Mouse (Mus musculus) heart, embryonic 15.5 days (tissue): ENCODE results near the gene Srsf4. TPM values are rescaled to one million over a fixed set of nuclear protein-coding genes. Genes with fewer than 3 reads are reported as not detected.

Source experiments
- ATAC-seq: fragments of 200-750 bp; cut with Nextera tagmentation; replicated peaks from 2 replicates; pipeline ENCODE4 v1.8.0; 2017; ENCODE audit warnings: low read depth, moderate TSS enrichment; ENCODE audit not compliant: insufficient number of reproducible peaks, insufficient read depth, low FRiP score
- H3K27ac ChIP-seq: fragments of 300-500 bp; sonication (generic); 2 replicates; pipeline ENCODE4 v1.5.1; 2015; ENCODE audit warnings: mild to moderate bottlenecking, inconsistent platforms
- H3K27me3 ChIP-seq: fragments of 300-500 bp; sonication (generic); 2 replicates; pipeline ENCODE4 v1.6.1; 2015; ENCODE audit warnings: inconsistent platforms
- H3K36me3 ChIP-seq: fragments of 300-500 bp; sonication (generic); 2 replicates; pipeline ENCODE4 v1.6.1; 2015; ENCODE audit warnings: mild to moderate bottlenecking, inconsistent platforms
- H3K4me1 ChIP-seq: fragments of 300-500 bp; sonication (generic); replicated peaks from 2 replicates; pipeline ENCODE4 v1.6.1; 2015; ENCODE audit warnings: inconsistent platforms
- H3K4me2 ChIP-seq: fragments of 300-500 bp; sonication (generic); 2 replicates; pipeline ENCODE4 v1.6.1; 2015; ENCODE audit warnings: inconsistent platforms, mild to moderate bottlenecking, moderate library complexity
- H3K4me3 ChIP-seq: fragments of 300-500 bp; sonication (generic); 2 replicates; pipeline ENCODE4 v1.5.1; 2015; ENCODE audit warnings: mild to moderate bottlenecking, inconsistent platforms
- H3K9ac ChIP-seq: fragments of 300-500 bp; sonication (generic); 2 replicates; pipeline ENCODE4 v1.6.1; 2015; ENCODE audit warnings: mild to moderate bottlenecking, inconsistent platforms
- H3K9me3 ChIP-seq: fragments of 300-500 bp; sonication (generic); replicated peaks from 2 replicates; pipeline ENCODE4 v1.6.1; 2016; ENCODE audit warnings: inconsistent platforms
- WGBS: fragments of 180-500 bp; shearing (Covaris S2); methylation state at CpG from one replicate; pipeline ENCODE4 v1.1.7; 2015; ENCODE audit warnings: mixed read lengths; 5-methylcytosine and 5-hydroxymethylcytosine counted together
- polyA plus RNA-seq: library from polyadenylated mRNA; unstranded; fragments of >200 nt; fragmentation: Nextera tagmentation; extraction: Ambion mirVana; gene quantifications from 2 replicates; pipeline ENCODE4 v1.2.1, GENCODE M21; 2015

Srsf4 gene
- 64.8 and 76.3 TPM in 2 replicates for polyA plus RNA-seq

DNA sequence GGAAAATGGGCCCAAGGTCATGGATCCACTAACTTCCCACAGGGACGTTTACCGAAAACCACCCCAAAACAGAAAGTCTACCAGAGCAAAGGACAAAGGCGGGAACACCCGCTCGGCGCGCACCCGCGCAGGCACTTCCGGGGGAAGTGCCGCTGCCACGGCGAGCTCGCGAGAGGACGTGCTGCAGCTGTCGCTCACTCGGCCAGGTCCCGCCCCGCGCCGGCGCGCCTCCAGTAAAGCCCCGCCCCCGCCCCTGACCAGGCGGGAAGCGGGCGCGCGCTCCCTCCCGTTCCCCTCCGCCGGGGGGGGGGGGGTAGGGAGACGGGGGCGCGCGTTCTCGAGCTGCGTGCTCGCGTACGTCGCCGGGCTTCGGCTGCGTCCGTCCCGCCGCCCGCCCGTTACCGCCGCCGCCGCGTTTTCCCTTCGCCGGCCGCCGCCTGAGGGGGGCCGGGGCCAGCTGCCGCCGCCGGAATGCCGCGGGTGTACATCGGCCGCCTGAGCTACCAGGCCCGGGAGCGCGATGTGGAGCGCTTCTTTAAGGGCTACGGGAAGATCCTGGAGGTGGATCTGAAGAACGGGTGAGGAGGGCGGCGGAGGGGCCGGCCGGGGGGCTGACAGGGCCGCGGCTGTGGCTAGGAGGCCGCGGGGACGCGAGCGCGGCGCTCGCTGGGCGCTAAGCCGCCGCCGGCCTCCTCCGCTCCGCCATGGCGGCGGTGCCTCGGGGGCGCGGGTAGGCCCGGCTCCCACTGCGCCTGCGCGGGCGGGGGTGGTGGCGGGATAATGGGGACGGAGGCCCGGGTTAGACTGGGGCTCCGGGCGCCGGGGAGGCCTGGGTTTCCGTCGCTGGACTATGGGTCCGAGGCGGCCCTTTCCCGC lies at the start of gene Srsf4:
Gene Srsf4, plus strand, starts transcription at position 325 of the 876 bp plus-strand sequence.
- Histone ChIP-seq H3K9ac (peak within 1 kb of the TSS; percentile 100), H3K4me1 (peaks cover 40% of the 10 kb centered on the region), H3K9me3 (no peaks in the 10 kb centered on the region), H3K4me3 (peak within 1 kb of the TSS; percentile 100), H3K36me3 (no peaks in the 10 kb centered on the region), H3K4me2 (peak within 1 kb of the TSS; percentile 82), H3K27ac (peak within 1 kb of the TSS; percentile 100), H3K27me3 (no peaks in the 10 kb centered on the region)
- under 1% methylated on average over 98 of the region's 116 CpGs for WGBS
- ATAC-seq: peak; percentile 95

DNA sequence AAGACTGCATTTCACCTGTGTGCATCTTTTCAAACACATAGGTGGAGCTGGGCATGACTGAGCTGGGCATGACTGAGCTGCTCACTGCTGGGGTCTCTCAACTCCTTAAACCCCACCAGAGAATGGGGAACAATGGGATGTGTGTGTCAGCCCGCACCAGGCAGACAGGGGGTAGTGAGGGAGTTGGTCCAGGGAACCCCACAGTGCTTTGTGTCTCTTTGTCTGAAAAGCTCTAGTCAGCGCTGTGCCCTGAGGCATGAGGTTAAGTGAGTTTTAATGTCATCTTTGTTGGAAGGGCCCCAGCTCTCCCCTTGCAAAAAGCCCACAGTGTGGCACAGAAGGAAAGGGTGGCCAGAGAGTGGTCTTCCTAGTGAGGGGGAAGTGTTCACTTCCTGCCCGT lies 48.5 kb upstream of the Srsf4 start:
- H3K36me3 ChIP-seq: no peaks in the 10 kb centered on the region
- H3K27me3 ChIP-seq: peaks cover 30% of the 10 kb centered on the region
- whole genome bisulfite sequencing: 65% methylated on average over 3 of the region's 3 CpGs
- H3K4me2 ChIP-seq: no peak overlapping the region
- H3K4me3 ChIP-seq: no peak overlapping the region
- H3K9me3 ChIP-seq: no peaks in the 10 kb centered on the region
- no peaks in the 10 kb centered on the region for H3K4me1 ChIP-seq
- no peak for ATAC-seq
- H3K27ac ChIP-seq: no peak overlapping the region
- no peak overlapping the region for H3K9ac ChIP-seq

DNA sequence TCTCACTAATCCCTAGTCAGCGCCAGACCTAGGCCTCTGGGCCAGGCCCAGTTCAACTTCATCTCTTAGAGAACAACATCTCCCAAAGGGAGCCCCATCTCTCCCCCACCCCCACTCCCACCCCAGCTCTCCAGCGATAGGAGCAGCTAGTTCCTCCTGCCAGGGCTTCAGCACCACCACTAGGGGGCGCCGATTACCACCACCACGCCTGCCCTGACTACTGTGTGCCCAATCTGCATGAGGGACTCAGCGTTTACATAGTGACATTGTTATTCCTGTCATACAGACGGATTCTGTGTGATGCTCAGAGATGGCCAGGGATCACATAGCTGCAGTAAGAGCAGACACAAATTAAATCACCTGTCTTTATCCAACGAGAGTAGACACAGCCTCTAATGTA lies 47.6 kb upstream of the Srsf4 start:
- Histone ChIP-seq H3K4me3 (no peak overlapping the region), H3K36me3 (no peaks in the 10 kb centered on the region), H3K9me3 (no peaks in the 10 kb centered on the region), H3K27ac (no peak overlapping the region), H3K4me1 (no peaks in the 10 kb centered on the region), H3K27me3 (peaks cover 29% of the 10 kb centered on the region), H3K4me2 (no peak overlapping the region), H3K9ac (no peak overlapping the region)
- WGBS: 40% methylated on average over 8 of the region's 8 CpGs
- no peak for ATAC-seq

DNA sequence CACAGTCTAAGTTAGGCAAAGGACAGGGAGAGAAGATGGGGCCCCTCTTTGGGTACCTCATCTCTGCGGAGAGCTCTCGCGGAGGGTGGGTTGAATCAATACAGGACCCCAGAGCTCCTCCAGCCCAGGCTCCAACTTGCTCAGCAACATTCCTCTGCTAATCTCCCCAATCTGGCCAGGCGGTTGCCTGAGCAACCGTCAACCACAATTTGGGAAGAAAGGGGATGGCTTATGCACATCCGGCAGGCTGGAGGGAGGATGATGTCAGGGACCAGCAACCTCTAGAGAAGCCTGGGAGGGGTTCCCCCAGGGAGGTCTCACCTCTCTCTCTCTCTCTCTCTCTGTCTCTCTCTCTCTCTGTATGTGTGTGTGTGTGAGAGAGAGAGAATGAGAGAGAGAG lies 46.5 kb upstream of the Srsf4 start:
- no peak for ATAC-seq
- H3K27me3 ChIP-seq: peaks cover 25% of the 10 kb centered on the region
- no peaks in the 10 kb centered on the region for H3K9me3 ChIP-seq
- H3K4me2 ChIP-seq: no peak overlapping the region
- 12% methylated on average over 6 of the region's 6 CpGs for WGBS
- H3K27ac ChIP-seq: no peak overlapping the region
- H3K36me3 ChIP-seq: no peaks in the 10 kb centered on the region
- no peak overlapping the region for H3K4me3 ChIP-seq
- no peaks in the 10 kb centered on the region for H3K4me1 ChIP-seq
- no peak overlapping the region for H3K9ac ChIP-seq

DNA sequence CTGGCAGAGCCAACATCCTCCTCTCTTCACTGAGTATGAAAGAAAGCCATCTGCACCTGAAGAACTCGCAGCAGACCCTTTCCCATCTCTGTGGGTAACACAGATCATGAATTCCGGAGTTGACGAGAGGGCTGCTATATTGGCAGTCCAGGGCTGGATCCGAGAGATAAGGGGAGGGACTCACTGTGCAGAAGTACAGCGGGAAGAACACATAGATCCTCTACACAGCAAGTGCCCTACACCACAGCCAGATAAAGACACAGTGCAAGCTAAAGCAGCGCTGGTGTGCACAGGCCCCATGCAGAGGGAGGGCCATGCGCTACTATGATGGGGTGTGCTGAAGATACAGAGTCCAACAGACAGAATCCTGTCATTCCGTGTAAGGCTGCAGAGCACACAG lies 44.3 kb upstream of the Srsf4 start:
- no peaks in the 10 kb centered on the region for H3K36me3 ChIP-seq
- WGBS: 62% methylated on average over 8 of the region's 8 CpGs
- ATAC-seq: no peak
- no peak overlapping the region for H3K4me3 ChIP-seq
- H3K27ac ChIP-seq: no peak overlapping the region
- no peaks in the 10 kb centered on the region for H3K9me3 ChIP-seq
- H3K9ac ChIP-seq: no peak overlapping the region
- H3K4me1 ChIP-seq: no peaks in the 10 kb centered on the region
- H3K27me3 ChIP-seq: peaks cover 31% of the 10 kb centered on the region
- H3K4me2 ChIP-seq: no peak overlapping the region

DNA sequence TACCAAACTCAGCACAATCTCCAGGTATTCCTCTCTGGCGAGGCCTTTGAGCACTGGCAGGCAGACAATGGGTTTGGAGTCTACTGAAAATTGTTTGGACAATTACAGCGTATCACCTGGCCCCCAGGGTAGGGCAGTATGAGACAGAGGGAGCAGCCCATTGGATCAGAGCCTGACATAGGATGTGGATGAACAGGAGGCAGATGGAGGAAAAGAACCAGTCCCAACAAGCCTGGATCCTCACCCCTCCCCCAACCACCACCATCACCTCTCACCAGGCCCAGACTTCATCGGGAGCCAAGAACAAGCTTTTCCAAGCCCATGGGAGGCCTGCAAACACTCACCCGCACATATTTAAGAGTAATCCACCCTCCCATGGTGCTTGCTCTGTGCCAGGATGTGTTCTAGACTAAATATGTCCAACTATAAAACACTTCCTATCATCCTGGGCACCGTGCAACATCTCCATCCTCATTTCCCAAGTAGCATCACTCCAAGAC lies 41.8 kb upstream of the Srsf4 start:
- no peak for ATAC-seq

DNA sequence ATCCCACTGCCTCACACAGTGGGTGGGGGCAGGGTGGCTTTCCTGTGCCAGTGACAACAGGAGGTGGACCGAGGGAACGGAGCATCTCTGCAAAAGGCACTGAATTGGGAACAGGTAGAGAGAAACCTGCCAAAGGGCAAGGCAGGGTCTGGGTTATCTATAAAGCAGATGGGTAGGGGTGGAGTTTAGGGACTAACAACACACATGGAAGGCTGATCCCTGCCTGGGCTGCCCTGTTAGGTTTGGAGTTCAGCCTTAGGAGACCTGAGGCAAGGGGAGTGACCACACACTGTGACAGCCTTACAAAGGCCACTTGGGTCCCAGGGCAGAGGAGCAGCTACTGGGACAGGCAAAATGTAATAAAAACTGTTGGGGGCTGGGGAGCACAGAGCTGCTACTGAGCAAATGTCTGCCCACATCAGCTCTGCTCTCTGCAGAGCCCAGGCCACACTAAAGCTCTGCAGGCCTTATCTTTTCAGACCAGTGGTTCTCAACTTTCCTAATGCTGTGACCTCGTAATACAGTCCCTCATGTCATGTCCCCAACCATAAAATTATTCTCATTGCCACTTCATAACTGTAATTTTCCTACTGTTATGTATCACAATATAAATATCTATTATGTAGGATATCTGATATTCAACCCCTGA lies 40.5 kb upstream of the Srsf4 start:
- Histone ChIP-seq H3K36me3 (no peaks in the 10 kb centered on the region), H3K4me3 (no peak overlapping the region), H3K27me3 (peaks cover 66% of the 10 kb centered on the region), H3K4me1 (peaks cover 18% of the 10 kb centered on the region), H3K27ac (no peak overlapping the region), H3K9me3 (no peaks in the 10 kb centered on the region), H3K4me2 (no peak overlapping the region), H3K9ac (no peak overlapping the region)
- no peak for ATAC-seq
- 64% methylated on average over 3 of the region's 3 CpGs for WGBS

More for the DNA sequence above, 41.8 kb upstream of the Srsf4 start:
- Histone ChIP-seq H3K4me3 (no peak overlapping the region), H3K4me1 (peaks cover 5% of the 10 kb centered on the region), H3K27ac (no peak overlapping the region), H3K36me3 (no peaks in the 10 kb centered on the region), H3K9ac (no peak overlapping the region), H3K9me3 (no peaks in the 10 kb centered on the region), H3K27me3 (peaks cover 56% of the 10 kb centered on the region), H3K4me2 (no peak overlapping the region)
- WGBS: 80% methylated on average over 5 of the region's 5 CpGs

DNA sequence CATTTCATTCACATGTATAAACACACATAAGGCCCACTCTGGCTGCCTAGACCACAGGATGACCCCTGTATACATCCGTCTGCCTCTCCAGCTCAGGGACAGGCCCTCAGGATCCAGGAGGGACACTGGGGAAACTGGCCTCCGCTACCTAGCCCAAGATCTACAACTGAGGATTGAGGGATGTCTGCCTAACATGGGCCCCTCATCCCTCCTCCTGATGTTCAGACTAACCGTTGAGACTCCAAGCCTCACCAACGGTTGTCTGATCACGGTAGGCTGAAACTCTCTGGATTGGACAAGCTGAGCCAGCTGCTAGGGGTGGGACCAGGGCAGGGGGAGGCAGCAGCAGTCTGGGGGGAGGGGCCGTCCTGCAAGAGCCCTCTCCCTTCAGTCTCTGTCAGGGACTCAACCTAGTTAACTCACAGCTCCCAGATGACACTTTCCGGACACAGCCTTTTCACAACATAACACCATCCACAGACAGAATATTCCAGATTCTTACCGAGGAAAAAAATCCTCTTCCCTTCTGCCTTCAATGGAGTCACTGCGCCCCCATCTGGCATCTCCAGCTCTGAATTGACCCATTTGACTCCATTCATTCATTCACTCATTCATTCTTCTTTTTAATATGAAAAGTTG lies 39.3 kb upstream of the Srsf4 start:
- Histone ChIP-seq H3K36me3 (no peaks in the 10 kb centered on the region), H3K27me3 (peaks cover 76% of the 10 kb centered on the region), H3K4me1 (peaks cover 24% of the 10 kb centered on the region), H3K4me2 (no peak overlapping the region), H3K27ac (no peak overlapping the region), H3K9me3 (no peaks in the 10 kb centered on the region), H3K4me3 (no peak overlapping the region), H3K9ac (no peak overlapping the region)
- ATAC-seq: no peak
- WGBS: 27% methylated on average over 9 of the region's 9 CpGs

DNA sequence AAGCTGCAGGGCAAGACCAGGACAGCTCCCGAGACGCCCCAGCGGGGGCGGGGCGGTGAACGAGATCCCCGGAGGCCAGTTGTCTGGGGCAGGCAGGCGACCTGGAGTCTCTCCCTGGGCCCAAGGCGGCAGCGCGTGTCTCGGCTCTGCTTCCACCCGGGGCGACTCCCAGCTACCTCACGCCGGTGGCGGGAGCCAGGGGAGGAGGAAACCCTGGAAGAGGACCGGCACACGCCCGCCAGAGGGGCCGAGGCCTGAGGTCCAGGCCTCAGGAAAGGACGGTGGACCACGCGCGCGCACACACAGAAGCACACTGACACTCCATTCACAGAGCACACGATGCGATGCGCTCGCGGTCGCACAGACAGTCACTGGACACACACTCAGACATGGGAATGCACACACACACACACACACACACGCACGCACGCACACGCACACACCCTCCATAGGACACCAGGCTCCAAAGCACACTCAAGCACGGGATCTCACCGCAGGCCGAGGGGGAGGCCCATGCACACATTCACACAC lies 37.0 kb upstream of the Srsf4 start:
- 0 out of 2 replicates have a peak, but pooled peaks have one; percentile 19 for ATAC-seq
- Histone ChIP-seq H3K27ac (no peak overlapping the region), H3K9me3 (no peaks in the 10 kb centered on the region), H3K27me3 (peaks cover 81% of the 10 kb centered on the region), H3K4me2 (peak overlapping the region; percentile 100), H3K36me3 (no peaks in the 10 kb centered on the region), H3K4me3 (peak overlapping the region; percentile 67), H3K9ac (peak overlapping the region; percentile 71), H3K4me1 (peaks cover 24% of the 10 kb centered on the region)
- 2% methylated on average over 39 of the region's 39 CpGs for WGBS

DNA sequence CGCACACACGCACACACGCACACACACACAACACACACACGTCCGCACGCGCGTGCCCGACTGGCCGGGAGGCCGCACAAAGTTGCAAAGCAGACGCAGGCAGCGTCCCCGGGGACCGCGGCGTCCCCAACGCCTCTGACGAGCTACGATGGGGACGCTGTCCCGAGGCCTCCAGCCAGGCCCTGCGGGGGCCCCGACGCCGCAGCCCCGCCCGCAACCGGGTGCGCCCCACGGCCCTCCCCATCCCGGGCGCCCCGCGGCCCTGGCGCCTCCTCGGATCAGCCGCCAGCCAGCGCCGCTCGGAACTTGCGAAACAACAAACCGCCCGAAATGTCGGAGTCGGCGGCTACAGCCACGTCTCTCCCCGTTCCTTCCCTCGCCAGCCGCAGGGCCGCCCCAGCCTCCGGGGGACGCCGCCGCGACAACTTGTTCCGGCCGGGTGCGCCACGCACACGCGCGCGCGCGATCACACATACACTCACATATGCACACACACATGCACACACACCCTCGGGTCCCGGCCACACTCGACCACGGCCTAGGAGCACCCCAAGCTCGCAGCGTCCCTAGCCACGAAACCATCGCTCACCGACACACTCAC lies 36.4 kb upstream of the Srsf4 start:
- no peak for ATAC-seq
- WGBS: under 1% methylated on average over 75 of the region's 76 CpGs
- Histone ChIP-seq H3K36me3 (no peaks in the 10 kb centered on the region), H3K27me3 (peaks cover 86% of the 10 kb centered on the region), H3K9me3 (no peaks in the 10 kb centered on the region), H3K4me1 (peaks cover 24% of the 10 kb centered on the region), H3K27ac (no peak overlapping the region), H3K4me2 (peak overlapping the region; percentile 100), H3K4me3 (peak overlapping the region; percentile 67), H3K9ac (peak overlapping the region; percentile 71)
